Mouse (Mus musculus): ENCODE results near the gene Gm27021. TPM values are rescaled to one million over a fixed set of nuclear protein-coding genes. Genes with fewer than 3 reads are reported as not detected.

The Gm27021 gene
- polyA plus RNA-seq, 1 experiment from 2014 or later, result 3.1 TPM

GRCm38 (mm10) chr8:120664566-120664965 is 3.3 kb downstream of the Gm27021 start:
- no peaks in the 10 kb centered on the region for H3K9me3 ChIP-seq (replicated peaks)
- H3K36me3 ChIP-seq, result peaks cover 42% of the 10 kb centered on the region
- no peak for DNase-seq (ENCODE audit: low spot score)
- no peaks in the 10 kb centered on the region for H3K27me3 ChIP-seq (ENCODE audit: low read depth, poor library complexity, severe bottlenecking)
- 90% methylated on average over 6 of the region's 6 CpGs for WGBS
- H3K4me3 ChIP-seq, result no peak overlapping the region
- H3K27ac ChIP-seq (replicated peaks), result no peak overlapping the region
- peaks cover 47% of the 10 kb centered on the region for H3K4me1 ChIP-seq

DNA sequence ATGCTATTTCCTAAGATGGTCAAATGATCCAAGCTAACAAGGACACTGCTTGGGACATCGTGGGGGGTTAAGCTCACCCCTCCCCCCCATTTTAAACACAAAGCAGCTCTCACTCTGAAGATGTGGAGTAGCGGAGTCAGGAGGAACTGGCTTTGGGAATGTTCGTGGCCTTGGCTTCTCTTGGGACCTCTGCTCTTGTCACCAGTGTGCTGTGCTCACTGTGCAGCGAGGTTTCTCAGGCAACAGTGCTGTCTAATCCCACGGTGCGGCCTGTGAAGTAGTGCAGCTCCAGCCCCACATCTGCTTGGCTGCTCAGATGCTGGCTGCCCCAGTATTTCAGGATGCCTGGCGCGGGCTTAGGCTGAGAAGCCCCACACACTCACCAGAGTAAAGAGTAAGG is 10.5 kb downstream of the Gm27021 start:
- 93% methylated on average over 8 of the region's 8 CpGs for WGBS
- peaks cover 3% of the 10 kb centered on the region; the same call in 1 of the 2 replicates for H3K4me1 ChIP-seq
- peaks cover 81% of the 10 kb centered on the region for H3K36me3 ChIP-seq
- no peak for DNase-seq (ENCODE audit: low spot score)
- H3K9me3 ChIP-seq (replicated peaks), result no peaks in the 10 kb centered on the region
- H3K27ac ChIP-seq (replicated peaks), result no peak overlapping the region
- H3K27me3 ChIP-seq (ENCODE audit: low read depth, poor library complexity, severe bottlenecking), result no peaks in the 10 kb centered on the region
- no peak overlapping the region for H3K4me3 ChIP-seq

GRCm38 (mm10) chr8:120656322-120657052 is 11.4 kb downstream of the Gm27021 start:
- H3K36me3 ChIP-seq, result peaks cover 85% of the 10 kb centered on the region

DNA sequence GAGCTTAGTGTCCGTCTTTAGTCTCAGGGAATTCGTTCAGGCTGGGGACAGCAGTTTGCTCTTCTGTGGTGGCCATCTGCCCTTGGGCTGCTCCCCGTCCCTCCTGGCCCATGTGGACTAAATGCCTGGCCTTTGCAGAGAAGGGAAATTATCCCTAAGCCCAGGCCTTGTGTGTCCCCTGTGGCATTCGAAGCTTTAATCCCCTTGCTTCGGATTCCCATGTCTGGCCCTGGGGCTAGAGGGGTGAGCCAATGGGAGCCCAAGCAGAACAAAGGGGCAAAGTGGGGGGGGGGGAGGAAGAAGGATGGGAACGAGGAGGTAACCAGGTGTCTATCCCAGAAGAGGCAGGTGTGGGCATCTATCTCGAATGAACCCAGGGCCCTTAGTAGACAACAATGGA is 20.3 kb downstream of the Gm27021 start, which contains the start of gene 1190005I06Rik:
TSS of gene 1190005I06Rik (minus strand) at position 101 of the 400 bp plus-strand sequence.
- DNase-seq (ENCODE audit: low spot score), result no peak
- WGBS, result 38% methylated on average over 7 of the region's 7 CpGs
- Histone ChIP-seq H3K27me3 (ENCODE audit: low read depth, poor library complexity, severe bottlenecking) (no peaks in the 10 kb centered on the region), H3K4me3 (no peak within 1 kb of the TSS), H3K4me1 (peaks cover 19% of the 10 kb centered on the region), H3K36me3 (peaks cover 19% of the 10 kb centered on the region), H3K9me3 (replicated peaks) (no peaks in the 10 kb centered on the region), H3K27ac (replicated peaks) (peak within 1 kb of the TSS; percentile 28; the same call in 1 of the 2 replicates)

More at GRCm38 (mm10) chr8:120656322-120657052, 11.4 kb downstream of the Gm27021 start:
- DNase-seq (ENCODE audit: low spot score), result no peak
- no peak overlapping the region for H3K4me3 ChIP-seq
- H3K27ac ChIP-seq (replicated peaks), result no peak overlapping the region
- H3K27me3 ChIP-seq (ENCODE audit: low read depth, poor library complexity, severe bottlenecking), result no peaks in the 10 kb centered on the region
- peaks cover 3% of the 10 kb centered on the region; the same call in 1 of the 2 replicates for H3K4me1 ChIP-seq
- 93% methylated on average over 7 of the region's 7 CpGs for WGBS
- no peaks in the 10 kb centered on the region for H3K9me3 ChIP-seq (replicated peaks)

DNA sequence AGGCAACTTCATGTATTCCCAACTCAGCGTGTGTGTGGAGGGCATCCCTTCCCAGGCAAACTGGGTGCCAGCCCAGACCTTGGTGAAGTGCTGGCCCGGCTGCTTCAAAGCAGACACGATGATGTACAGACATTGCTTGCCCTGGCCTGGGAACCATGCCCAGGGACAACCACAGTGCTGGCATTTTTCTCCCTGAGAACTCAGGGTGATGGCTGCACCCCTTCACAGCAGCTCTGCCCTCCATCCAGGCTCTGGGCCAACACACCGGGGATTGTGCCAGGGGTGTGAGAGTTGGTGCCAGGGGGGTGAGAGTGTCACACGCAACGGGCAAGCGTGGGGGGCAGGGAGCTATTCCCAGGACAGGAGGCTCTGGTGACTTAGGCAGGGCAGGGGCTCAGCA is 23.2 kb downstream of the Gm27021 start:
- H3K9me3 ChIP-seq (replicated peaks), result no peaks in the 10 kb centered on the region
- peaks cover 34% of the 10 kb centered on the region for H3K4me1 ChIP-seq
- H3K27ac ChIP-seq (replicated peaks), result no peak overlapping the region
- no peak for DNase-seq (ENCODE audit: low spot score)
- 88% methylated on average over 7 of the region's 7 CpGs for WGBS
- no peak overlapping the region for H3K4me3 ChIP-seq
- H3K27me3 ChIP-seq (ENCODE audit: low read depth, poor library complexity, severe bottlenecking), result no peaks in the 10 kb centered on the region
- no peaks in the 10 kb centered on the region for H3K36me3 ChIP-seq

- Histone ChIP-seq H3K4me3 (no peak overlapping the region), H3K27me3 (ENCODE audit: low read depth, poor library complexity, severe bottlenecking) (peaks cover 6% of the 10 kb centered on the region; the same call in 1 of the 2 replicates), H3K36me3 (no peaks in the 10 kb centered on the region), H3K27ac (replicated peaks) (peak overlapping the region; percentile 52), H3K4me1 (peaks cover 21% of the 10 kb centered on the region), H3K9me3 (replicated peaks) (0 out of 2 replicates have a peak, but pooled peaks cover 3% of the 10 kb centered on the region)
- WGBS, result 73% methylated on average over 10 of the region's 10 CpGs
- no peak for DNase-seq (ENCODE audit: low spot score)
Observed at GRCm38 (mm10) chr8:120642031-120642662, 25.7 kb downstream of the Gm27021 start.

DNA sequence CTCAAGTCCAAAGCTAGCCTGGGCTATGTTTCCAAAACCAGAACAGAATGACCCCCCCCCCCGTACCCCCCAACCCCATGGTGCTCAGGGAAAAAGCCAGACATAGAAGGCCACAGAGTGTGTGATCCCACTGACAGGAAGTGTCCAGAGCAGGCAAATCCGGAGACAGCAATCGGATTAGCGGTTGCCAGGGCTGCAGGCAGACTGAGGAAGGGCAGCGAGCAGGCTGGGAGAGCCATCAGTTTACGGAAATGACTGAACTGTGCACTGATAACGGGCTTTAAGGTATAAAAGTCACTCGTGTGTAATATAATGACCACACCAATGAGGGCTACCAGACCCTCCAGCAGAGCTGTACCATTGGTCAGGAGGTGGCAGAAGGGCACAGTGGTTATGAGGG is 26.6 kb downstream of the Gm27021 start:
- Histone ChIP-seq H3K27me3 (ENCODE audit: low read depth, poor library complexity, severe bottlenecking) (peaks cover 15% of the 10 kb centered on the region), H3K36me3 (no peaks in the 10 kb centered on the region), H3K9me3 (replicated peaks) (0 out of 2 replicates have a peak, but pooled peaks cover 3% of the 10 kb centered on the region), H3K4me1 (peaks cover 16% of the 10 kb centered on the region), H3K27ac (replicated peaks) (peak overlapping the region; percentile 52), H3K4me3 (peak overlapping the region; percentile 18; the same call in 1 of the 2 replicates)
- 22% methylated on average over 8 of the region's 8 CpGs for WGBS
- peak; percentile 60 for DNase-seq (ENCODE audit: low spot score)

GRCm38 (mm10) chr8:120634329-120634839 is 33.5 kb downstream of the Gm27021 start:
- WGBS, result 3% methylated on average over 36 of the region's 42 CpGs
- DNase-seq (ENCODE audit: low spot score), result no peak
- Histone ChIP-seq H3K4me1 (peaks cover 36% of the 10 kb centered on the region), H3K9me3 (replicated peaks) (peaks cover 8% of the 10 kb centered on the region; the same call in 1 of the 2 replicates), H3K36me3 (no peaks in the 10 kb centered on the region), H3K27me3 (ENCODE audit: low read depth, poor library complexity, severe bottlenecking) (peaks cover 83% of the 10 kb centered on the region), H3K4me3 (peak overlapping the region; percentile 72), H3K27ac (replicated peaks) (peak overlapping the region; percentile 77)

DNA sequence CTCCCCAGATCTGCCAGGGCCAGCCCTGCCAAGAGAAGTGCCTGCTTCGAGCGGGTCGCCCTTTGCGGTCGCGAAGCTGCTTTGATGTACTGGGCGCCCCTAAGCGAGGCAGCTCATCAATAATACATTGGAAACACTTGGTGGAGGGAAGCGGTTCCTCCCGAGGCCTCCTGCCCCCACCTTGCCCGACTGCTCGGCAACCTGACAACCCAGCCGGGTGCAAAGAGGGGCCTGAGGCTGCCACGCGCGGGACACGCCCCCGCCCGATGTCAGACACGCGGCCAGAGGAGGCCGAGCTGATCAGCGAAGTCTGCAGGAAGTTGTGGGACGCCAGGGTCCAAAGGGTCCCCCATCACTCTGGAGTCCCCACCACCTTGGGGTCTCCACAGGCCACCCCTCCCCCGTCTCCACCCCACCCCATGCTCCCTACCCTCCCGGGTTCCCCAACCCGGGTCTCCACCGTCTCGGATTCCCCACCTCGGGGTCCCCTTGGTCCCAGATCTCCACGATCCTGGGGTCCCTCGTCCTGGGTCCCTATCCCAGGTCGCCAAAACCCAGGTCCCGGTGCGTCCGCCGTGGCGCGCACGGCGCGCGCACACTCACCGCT is 34.1 kb downstream of the Gm27021 start:
- Histone ChIP-seq H3K27me3 (ENCODE audit: low read depth, poor library complexity, severe bottlenecking) (peaks cover 83% of the 10 kb centered on the region), H3K36me3 (no peaks in the 10 kb centered on the region), H3K27ac (replicated peaks) (peak overlapping the region; percentile 77), H3K4me3 (peak overlapping the region; percentile 72), H3K9me3 (replicated peaks) (peaks cover 8% of the 10 kb centered on the region; the same call in 1 of the 2 replicates), H3K4me1 (peaks cover 36% of the 10 kb centered on the region)
- under 1% methylated on average over 44 of the region's 44 CpGs for WGBS
- DNase-seq (ENCODE audit: low spot score), result peak; percentile 45

DNA sequence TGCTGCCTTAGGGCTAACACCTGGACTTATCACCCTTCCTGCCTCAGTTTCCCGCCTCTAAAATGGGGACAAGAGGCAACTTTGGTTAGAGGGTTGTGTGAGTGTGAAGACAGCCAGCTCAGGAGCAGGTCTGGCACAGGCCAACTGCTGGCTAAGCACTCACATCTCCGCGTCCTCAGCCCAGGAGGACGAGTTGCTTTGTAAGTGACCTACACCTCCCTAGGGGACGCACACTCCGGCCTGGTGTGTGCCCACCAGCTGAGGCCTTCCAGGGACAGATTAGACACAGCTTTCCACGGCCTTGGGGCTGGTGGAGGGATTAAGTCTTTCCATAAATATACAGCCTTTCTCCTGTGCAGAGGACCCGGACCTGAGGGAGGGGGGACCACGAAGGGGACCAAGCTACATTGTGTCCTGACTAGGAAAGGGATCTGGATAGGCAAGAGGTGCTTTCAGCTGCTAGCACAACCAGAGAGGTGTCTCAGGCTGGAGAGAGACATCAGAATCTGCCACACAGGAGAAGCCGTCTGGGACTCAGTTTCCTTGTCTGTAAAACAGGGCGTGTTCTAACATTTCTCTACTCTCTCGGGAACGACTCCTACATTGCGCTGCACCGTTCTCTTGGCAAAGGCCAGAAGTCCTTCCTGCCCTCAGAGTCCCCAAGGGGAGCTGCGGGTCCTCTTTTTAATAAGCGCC is 34.8 kb downstream of the Gm27021 start:
- Histone ChIP-seq H3K27ac (replicated peaks) (peak overlapping the region; percentile 77; the same call in 1 of the 2 replicates), H3K27me3 (ENCODE audit: low read depth, poor library complexity, severe bottlenecking) (peaks cover 89% of the 10 kb centered on the region)
- 23% methylated on average over 17 of the region's 17 CpGs for WGBS

GRCm38 (mm10) chr8:120631441-120632375 is 36.2 kb downstream of the Gm27021 start:
- Histone ChIP-seq H3K27ac (replicated peaks) (no peak overlapping the region), H3K27me3 (ENCODE audit: low read depth, poor library complexity, severe bottlenecking) (peaks cover 79% of the 10 kb centered on the region), H3K36me3 (no peaks in the 10 kb centered on the region), H3K4me3 (no peak overlapping the region), H3K4me1 (peaks cover 36% of the 10 kb centered on the region), H3K9me3 (replicated peaks) (peaks cover 5% of the 10 kb centered on the region; the same call in 1 of the 2 replicates)
- 77% methylated on average over 21 of the region's 21 CpGs for WGBS
- DNase-seq (ENCODE audit: low spot score), result no peak

More for the DNA sequence above, 34.8 kb downstream of the Gm27021 start:
- DNase-seq (ENCODE audit: low spot score), result no peak
- Histone ChIP-seq H3K9me3 (replicated peaks) (peaks cover 8% of the 10 kb centered on the region; the same call in 1 of the 2 replicates), H3K4me1 (peaks cover 36% of the 10 kb centered on the region), H3K36me3 (no peaks in the 10 kb centered on the region), H3K4me3 (peak overlapping the region; percentile 72)
